Mouse (Mus musculus): ENCODE measurements around the gene Mindy3. TPM values are rescaled to one million over a fixed set of nuclear protein-coding genes. Genes with fewer than 3 reads are reported as not detected.

Mindy3 gene
- polyA plus RNA-seq (2014; fragmentation: Illumina TruSeq; extraction: RNeasy Lipid Tissue Mini Kit (QIAGEN cat#74804); ENCODE audit: low read depth, low replicate concordance): 26.0 TPM

DNA sequence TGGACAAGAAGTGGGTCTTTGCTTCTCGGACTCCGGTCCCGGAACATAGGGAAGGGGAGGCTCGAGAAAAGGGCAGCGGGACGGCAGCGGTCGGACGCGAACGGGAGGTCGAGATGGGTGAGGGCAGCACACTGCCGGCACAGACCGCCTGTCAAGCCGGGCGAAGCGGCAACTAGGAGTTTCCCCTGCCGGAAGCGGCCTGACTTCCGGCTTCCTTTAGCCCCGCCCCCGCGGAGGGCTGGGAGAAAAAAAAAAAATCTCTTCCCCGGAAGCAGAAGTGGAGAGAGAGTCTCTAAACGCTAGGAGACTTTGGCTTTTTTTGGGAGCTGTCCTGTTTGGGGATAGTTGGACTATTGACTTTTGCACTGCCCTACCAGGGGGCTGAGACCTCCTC is at the start of gene Mindy3:
Gene Mindy3 (minus strand): TSS at position 209 of the 394 bp plus-strand sequence.

DNA sequence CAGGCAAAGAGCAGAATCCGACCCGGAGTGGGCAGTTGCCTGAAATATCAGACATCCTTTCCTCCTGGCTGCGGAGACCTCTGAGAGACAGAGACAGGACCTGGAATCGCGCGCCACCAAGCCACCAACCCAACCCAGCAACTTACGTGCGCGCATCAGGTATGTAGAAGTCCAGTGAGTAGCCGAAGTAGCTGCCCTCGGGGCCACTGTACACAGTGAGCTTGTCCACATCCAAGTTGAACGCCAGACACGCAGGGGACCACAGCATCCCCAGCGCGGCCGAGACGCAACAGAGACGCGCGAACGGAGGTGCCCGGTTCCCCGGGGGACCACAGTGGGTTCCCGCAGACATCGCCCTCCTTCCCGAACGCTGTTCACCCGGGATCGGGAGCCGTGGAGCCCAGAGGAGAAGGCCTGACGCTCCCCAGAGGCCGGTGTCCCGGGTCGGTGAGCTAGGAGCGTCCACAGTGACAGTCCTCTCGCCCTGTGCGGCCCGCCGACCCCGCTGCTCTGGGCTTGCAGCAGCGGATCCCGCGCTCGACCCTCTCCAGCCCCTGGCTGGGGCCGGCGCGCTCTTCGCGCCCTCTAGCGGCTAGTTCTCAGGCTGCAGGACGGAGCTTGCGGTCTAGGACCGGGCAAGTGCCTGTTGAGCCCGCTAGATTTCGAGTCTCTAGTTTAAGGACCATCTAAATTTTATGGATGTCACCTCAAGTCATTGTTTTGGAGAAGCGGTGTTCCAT is 117.7 kb downstream of the Mindy3 start, which contains the start of gene Itga8:
Gene Itga8 (minus strand): TSS at position 492 of the 740 bp plus-strand sequence.

Other genes with a start within 250 kb of the Mindy3 start
- gene Itga8, start 117.5 kb downstream of the Mindy3 start, polyA plus RNA-seq (2014; fragmentation: Illumina TruSeq; extraction: RNeasy Lipid Tissue Mini Kit (QIAGEN cat#74804); ENCODE audit: low read depth, low replicate concordance): 8.5 TPM

Measured in adipose tissue, adult 10 weeks (tissue).